10 mouse cellular contexts compared by ENCODE assay signal in the genomic region with DNA sequence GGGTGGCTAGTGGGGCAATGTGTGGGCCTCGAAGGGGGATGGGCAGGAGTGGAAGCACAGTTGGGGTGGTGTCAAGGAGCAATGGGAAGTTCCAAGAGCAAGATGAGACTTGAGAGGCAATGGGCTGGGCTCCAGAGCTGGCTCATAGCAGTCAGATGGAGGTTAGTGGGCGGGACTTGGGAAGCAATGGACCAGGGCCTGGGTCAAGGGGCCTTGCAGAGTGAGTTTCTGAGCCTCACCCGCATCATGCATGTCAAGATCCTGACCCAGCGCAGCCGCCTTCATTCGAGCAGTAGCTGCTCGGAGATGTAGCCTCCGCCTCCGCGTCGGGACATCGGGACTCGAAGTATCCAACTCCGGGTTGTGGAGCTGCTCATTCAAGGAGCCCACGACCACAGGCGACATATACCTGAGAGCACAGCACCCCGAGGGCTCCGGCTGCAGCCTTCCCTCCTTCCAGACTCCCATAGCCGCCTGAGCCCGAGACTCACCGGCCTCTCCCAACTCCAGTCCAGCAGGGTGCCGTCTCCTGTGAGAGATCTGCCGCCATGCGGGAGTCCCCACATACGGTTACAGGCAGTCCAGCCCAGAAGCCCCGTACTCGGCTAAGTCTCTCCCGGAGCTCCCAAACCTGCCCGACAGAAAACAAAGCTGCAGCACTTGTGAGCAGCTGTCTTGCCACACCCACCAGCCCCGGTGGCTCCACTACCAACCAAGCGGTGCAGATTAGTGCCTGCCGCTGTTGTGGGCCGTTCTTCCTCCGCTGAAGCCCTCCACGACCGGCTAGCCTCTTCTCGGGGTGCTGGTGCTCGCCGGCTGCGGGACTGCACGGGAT. TPM values are rescaled to one million over a fixed set of nuclear protein-coding genes. Genes with fewer than 3 reads are reported as not detected.
A peak's percentile ranks its signal among the peaks of the same experiment; 100 is the strongest.
DNase-seq lines count a peak whose midpoint lies in the region; ATAC-seq and TF ChIP-seq lines count a peak whose summit lies in the region.
"Had no signal": no experiment of that assay in that cellular context is flagged by ENCODE, and none has a peak within 500 bp of the region (broad histone marks: within the 10 kb centered on the region; RNA-seq: fewer than 3 reads in every experiment).

No protein-coding gene starts in this region.

- H3K36me3 ChIP-seq in lung, embryonic 16.5 days (ENCODE audit: control insufficient read depth, insufficient read depth, low read length) = 0 out of 2 replicates have a peak, but pooled peaks cover 2% of the 10 kb centered on the region
- peaks cover 38% of the 10 kb centered on the region for H3K36me3 ChIP-seq in hindbrain, embryonic 14.5 days (replicated peaks; ENCODE audit: control insufficient read depth, insufficient read depth)
- peaks cover 34% of the 10 kb centered on the region for H3K36me3 ChIP-seq in limb, embryonic 14.5 days (ENCODE audit: control insufficient read depth, insufficient read depth, low read length)

- no peak for ATAC-seq in lung, embryonic 16.5 days (ENCODE audit: low read depth)
- no peak for ATAC-seq in hindbrain, embryonic 14.5 days (ENCODE audit: low FRiP score)
- no peak for ATAC-seq in limb, embryonic 14.5 days (ENCODE audit: low FRiP score, low read depth)
- ATAC-seq: Patski had no signal

- H3K9ac ChIP-seq in lung, embryonic 16.5 days (ENCODE audit: low read length) = no peak overlapping the region
- H3K9ac ChIP-seq in hindbrain, embryonic 14.5 days = peak overlapping the region; percentile 64
- peak overlapping the region; percentile 40 for H3K9ac ChIP-seq in limb, embryonic 14.5 days (ENCODE audit: low read depth, low read length, severe bottlenecking)

- peaks cover 18% of the 10 kb centered on the region for H3K4me1 ChIP-seq in lung, embryonic 16.5 days (replicated peaks; ENCODE audit: control insufficient read depth, insufficient read depth, low read length)
- H3K4me1 ChIP-seq in hindbrain, embryonic 14.5 days (replicated peaks; ENCODE audit: control insufficient read depth, insufficient read depth, low read length) = peaks cover 52% of the 10 kb centered on the region
- H3K4me1 ChIP-seq in limb, embryonic 14.5 days (ENCODE audit: control insufficient read depth, insufficient read depth, low read length) = peaks cover 35% of the 10 kb centered on the region

- DNase-seq in lung, postnatal 14 days = no peak
- no peak for DNase-seq in hindbrain, embryonic 14.5 days (ENCODE audit: low spot score)
- peak; percentile 25 for DNase-seq in limb, embryonic 14.5 days (ENCODE audit: low spot score)
- no peak for DNase-seq in frontal cortex, postnatal 10 days (ENCODE audit: low spot score in 2 of 2)
- no peak for DNase-seq in T-cell, adult 2 months (ENCODE audit: low spot score)
- no peak for DNase-seq in c-Kit-positive CD71-positive TER-119-positive erythroid progenitor cells, embryonic 14.5 days (ENCODE audit: low spot score)
- no peak for DNase-seq in cerebellum, adult 8-10 months

- no peak overlapping the region for H3K4me3 ChIP-seq in lung, embryonic 16.5 days (ENCODE audit: low read length)
- H3K4me3 ChIP-seq in hindbrain, embryonic 14.5 days (replicated peaks; ENCODE audit: low read length) = peak overlapping the region; percentile 32
- H3K4me3 ChIP-seq in limb, embryonic 14.5 days (replicated peaks; ENCODE audit: low read length) = peak overlapping the region; percentile 14
- H3K4me3 ChIP-seq: megakaryocyte, embryonic 14.5 days had no signal

- peaks cover 2% of the 10 kb centered on the region for H3K9me3 ChIP-seq in lung, embryonic 16.5 days (ENCODE audit: control insufficient read depth, low read length)
- peaks cover 1% of the 10 kb centered on the region; the same call in 1 of the 2 replicates for H3K9me3 ChIP-seq in hindbrain, embryonic 14.5 days (ENCODE audit: control insufficient read depth, low read length)
- peaks cover 2% of the 10 kb centered on the region; the same call in 1 of the 2 replicates for H3K9me3 ChIP-seq in limb, embryonic 14.5 days (ENCODE audit: control insufficient read depth, low read length)

- TF ChIP-seq POLR2A in limb, embryonic 14.5 days (IDR thresholded peaks at IDR 0.05; ENCODE audit: borderline replicate concordance, extremely low read depth, insufficient read depth, insufficient read length) = no peak

- peak overlapping the region; percentile 37 for H3K4me2 ChIP-seq in lung, embryonic 16.5 days (ENCODE audit: low read depth, low read length)
- H3K4me2 ChIP-seq in hindbrain, embryonic 14.5 days (replicated peaks) = peak overlapping the region; percentile 62
- H3K4me2 ChIP-seq in limb, embryonic 14.5 days (replicated peaks; ENCODE audit: low read depth, low read length, severe bottlenecking) = peak overlapping the region; percentile 37

- H3K27me3 ChIP-seq in lung, embryonic 16.5 days (ENCODE audit: control insufficient read depth, insufficient read depth, low read depth, low read length) = no peaks in the 10 kb centered on the region
- no peaks in the 10 kb centered on the region for H3K27me3 ChIP-seq in hindbrain, embryonic 14.5 days (ENCODE audit: control insufficient read depth, insufficient read depth, low read length)
- H3K27me3 ChIP-seq in limb, embryonic 14.5 days (ENCODE audit: control insufficient read depth, insufficient read depth, low read length) = no peaks in the 10 kb centered on the region
- H3K27me3 ChIP-seq: Patski had no signal

- WGBS in lung, embryonic 16.5 days = 36% methylated on average over 41 of the region's 41 CpGs
- WGBS in hindbrain, embryonic 14.5 days = 8% methylated on average over 41 of the region's 41 CpGs
- WGBS in limb, embryonic 14.5 days = 25% methylated on average over 41 of the region's 41 CpGs

- H3K27ac ChIP-seq in lung, embryonic 16.5 days (ENCODE audit: low read length) = no peak overlapping the region
- no peak overlapping the region for H3K27ac ChIP-seq in hindbrain, embryonic 14.5 days
- no peak overlapping the region for H3K27ac ChIP-seq in limb, embryonic 14.5 days (replicated peaks; ENCODE audit: low read depth, low read length)

RNA-seq across cellular contexts. Expression of a gene that starts 2.8 kb away (rescaled TPM):
- 1.2 and 1.5 TPM in 2 replicates for polyA plus RNA-seq in lung, embryonic 16.5 days (2015; fragmentation: Nextera tagmentation; extraction: Ambion mirVana)
- polyA plus RNA-seq in hindbrain, embryonic 14.5 days (2014; fragmentation: Nextera tagmentation; extraction: Ambion mirVana) = 2.6 and 2.9 TPM in 2 replicates
- 1.9 and 3.2 TPM in 2 replicates for polyA plus RNA-seq in limb, embryonic 14.5 days (2012; rRNA removed)
- 3.7 and 3.8 TPM in 2 replicates for polyA plus RNA-seq in limb, embryonic 14.5 days (2014; fragmentation: Nextera tagmentation; extraction: Ambion mirVana)

RNA-seq across cellular contexts. Expression of a gene that starts 4.3 kb away (rescaled TPM):
- 0.13 and 0.19 TPM in 2 replicates for polyA plus RNA-seq in lung, embryonic 16.5 days (2015; fragmentation: Nextera tagmentation; extraction: Ambion mirVana)
- polyA plus RNA-seq in hindbrain, embryonic 14.5 days (2014; fragmentation: Nextera tagmentation; extraction: Ambion mirVana) = 0.15 TPM in 1 of 2 replicates, not detected in the other
- polyA plus RNA-seq in limb, embryonic 14.5 days (2012; rRNA removed) = 0.18 and 0.19 TPM in 2 replicates
- 0.15 and 0.33 TPM in 2 replicates for polyA plus RNA-seq in limb, embryonic 14.5 days (2014; fragmentation: Nextera tagmentation; extraction: Ambion mirVana)

RNA-seq across cellular contexts. Expression of a gene that starts 4.4 kb away (rescaled TPM):
- polyA plus RNA-seq in lung, embryonic 16.5 days (2015; fragmentation: Nextera tagmentation; extraction: Ambion mirVana) = 16.7 and 17.1 TPM in 2 replicates
- polyA plus RNA-seq in hindbrain, embryonic 14.5 days (2014; fragmentation: Nextera tagmentation; extraction: Ambion mirVana) = 23.9 and 24.2 TPM in 2 replicates
- 183 and 277 TPM in 2 replicates for polyA plus RNA-seq in limb, embryonic 14.5 days (2012; rRNA removed)
- polyA plus RNA-seq in limb, embryonic 14.5 days (2014; fragmentation: Nextera tagmentation; extraction: Ambion mirVana) = 6.4 and 7.2 TPM in 2 replicates

RNA-seq across cellular contexts. Expression of a gene that starts 4.6 kb away (rescaled TPM):
- 3.5 and 4.4 TPM in 2 replicates for polyA plus RNA-seq in lung, embryonic 16.5 days (2015; fragmentation: Nextera tagmentation; extraction: Ambion mirVana)
- polyA plus RNA-seq in hindbrain, embryonic 14.5 days (2014; fragmentation: Nextera tagmentation; extraction: Ambion mirVana) = 9.0 and 9.5 TPM in 2 replicates
- 18.8 and 25.3 TPM in 2 replicates for polyA plus RNA-seq in limb, embryonic 14.5 days (2012; rRNA removed)
- 5.6 TPM in 2 replicates for polyA plus RNA-seq in limb, embryonic 14.5 days (2014; fragmentation: Nextera tagmentation; extraction: Ambion mirVana)

RNA-seq across cellular contexts. Expression of a gene that starts 11.6 kb away (rescaled TPM):
- polyA plus RNA-seq in lung, embryonic 16.5 days (2015; fragmentation: Nextera tagmentation; extraction: Ambion mirVana) = 3.8 and 6.2 TPM in 2 replicates
- polyA plus RNA-seq in hindbrain, embryonic 14.5 days (2014; fragmentation: Nextera tagmentation; extraction: Ambion mirVana) = 19.5 and 19.7 TPM in 2 replicates
- 81.0 and 102 TPM in 2 replicates for polyA plus RNA-seq in limb, embryonic 14.5 days (2012; rRNA removed)
- 5.2 and 7.6 TPM in 2 replicates for polyA plus RNA-seq in limb, embryonic 14.5 days (2014; fragmentation: Nextera tagmentation; extraction: Ambion mirVana)
